Mouse (Mus musculus) midbrain, embryonic 13.5 days (tissue): ENCODE measurements around the gene Rptor. TPM values are rescaled to one million over a fixed set of nuclear protein-coding genes. Genes with fewer than 3 reads are reported as not detected.

Source experiments
- ATAC-seq: fragments of 200-750 bp; cut with Nextera tagmentation; 2 replicates; pipeline ENCODE4 v1.8.0; 2017; ENCODE audit warnings: mild to moderate bottlenecking, moderate TSS enrichment, moderate library complexity
- H3K27ac ChIP-seq: fragments of 300-500 bp; sonication (generic); 2 replicates; pipeline ENCODE4 v1.5.1; 2015; ENCODE audit warnings: inconsistent platforms, mild to moderate bottlenecking, moderate library complexity
- H3K27me3 ChIP-seq: fragments of 300-500 bp; sonication (generic); 2 replicates; pipeline ENCODE4 v1.6.1; 2015; ENCODE audit warnings: mild to moderate bottlenecking, inconsistent platforms
- H3K36me3 ChIP-seq: fragments of 300-500 bp; sonication (generic); 2 replicates; pipeline ENCODE4 v1.6.1; 2015; ENCODE audit warnings: mild to moderate bottlenecking, inconsistent platforms
- H3K4me1 ChIP-seq: fragments of 300-500 bp; sonication (generic); replicated peaks from 2 replicates; pipeline ENCODE4 v1.6.1; 2015; ENCODE audit warnings: inconsistent platforms
- H3K4me2 ChIP-seq: fragments of 300-500 bp; sonication (generic); replicated peaks from 2 replicates; pipeline ENCODE4 v1.6.1; 2015; ENCODE audit warnings: moderate library complexity, mild to moderate bottlenecking, inconsistent platforms
- H3K4me3 ChIP-seq: fragments of 300-500 bp; sonication (generic); replicated peaks from 2 replicates; pipeline ENCODE4 v1.5.1; 2015; ENCODE audit warnings: mild to moderate bottlenecking, inconsistent platforms
- H3K9ac ChIP-seq: fragments of 300-500 bp; sonication (generic); replicated peaks from 2 replicates; pipeline ENCODE4 v1.6.1; 2015; ENCODE audit warnings: mild to moderate bottlenecking, inconsistent platforms
- H3K9me3 ChIP-seq: fragments of 300-500 bp; sonication (generic); 2 replicates; pipeline ENCODE4 v1.6.1; 2016; ENCODE audit warnings: mild to moderate bottlenecking, inconsistent platforms
- WGBS: fragments of 180-500 bp; shearing (Covaris S2); methylation state at CpG from one replicate; pipeline ENCODE4 v1.1.7; 2015; 5-methylcytosine and 5-hydroxymethylcytosine counted together
- polyA plus RNA-seq: library from polyadenylated mRNA; unstranded; fragments of >200 nt; fragmentation: Nextera tagmentation; extraction: Ambion mirVana; gene quantifications from 2 replicates; pipeline ENCODE4 v1.2.1, GENCODE M21; 2015

Gene Rptor
- 9.7 and 11.7 TPM in 2 replicates for polyA plus RNA-seq

- H3K36me3 ChIP-seq, result 0 out of 2 replicates have a peak, but pooled peaks cover 5% of the 10 kb centered on the region
- no peaks in the 10 kb centered on the region for H3K27me3 ChIP-seq
- peak; percentile 99 for ATAC-seq
- H3K4me2 ChIP-seq, result peak within 1 kb of the TSS; percentile 67
- H3K4me3 ChIP-seq, result peak within 1 kb of the TSS; percentile 98
- peak within 1 kb of the TSS; percentile 86 for H3K27ac ChIP-seq
- H3K4me1 ChIP-seq, result peaks cover 17% of the 10 kb centered on the region
- peak within 1 kb of the TSS; percentile 97 for H3K9ac ChIP-seq
- H3K9me3 ChIP-seq, result no peaks in the 10 kb centered on the region
- under 1% methylated on average over 55 of the region's 63 CpGs for WGBS
Observed at GRCm38 (mm10) chr11:119602763-119603526, at the start of gene Rptor. TSS of gene Rptor (plus strand) at chr11:119602905.

GRCm38 (mm10) chr11:119554706-119555105 is 48.0 kb upstream of the Rptor start:
- Histone ChIP-seq H3K9me3 (no peaks in the 10 kb centered on the region), H3K9ac (no peak overlapping the region), H3K36me3 (no peaks in the 10 kb centered on the region), H3K27me3 (peaks cover 72% of the 10 kb centered on the region), H3K4me3 (no peak overlapping the region), H3K27ac (no peak overlapping the region), H3K4me2 (no peak overlapping the region), H3K4me1 (peaks cover 43% of the 10 kb centered on the region)
- 89% methylated on average over 7 of the region's 7 CpGs for WGBS
- no peak for ATAC-seq

GRCm38 (mm10) chr11:119555170-119555569 is 47.5 kb upstream of the Rptor start:
- Histone ChIP-seq H3K36me3 (no peaks in the 10 kb centered on the region), H3K4me3 (no peak overlapping the region), H3K4me2 (no peak overlapping the region), H3K9ac (no peak overlapping the region), H3K9me3 (no peaks in the 10 kb centered on the region), H3K27ac (no peak overlapping the region), H3K27me3 (peaks cover 67% of the 10 kb centered on the region), H3K4me1 (peaks cover 47% of the 10 kb centered on the region)
- no peak for ATAC-seq
- WGBS, result 87% methylated on average over 7 of the region's 7 CpGs

- peak overlapping the region; percentile 96 for H3K27ac ChIP-seq
- 7% methylated on average over 16 of the region's 17 CpGs for WGBS
- H3K27me3 ChIP-seq, result peaks cover 56% of the 10 kb centered on the region
- peaks cover 45% of the 10 kb centered on the region for H3K4me1 ChIP-seq
- no peaks in the 10 kb centered on the region for H3K36me3 ChIP-seq
- peak overlapping the region; percentile 44 for H3K9ac ChIP-seq
- no peaks in the 10 kb centered on the region for H3K9me3 ChIP-seq
- H3K4me3 ChIP-seq, result no peak overlapping the region
- ATAC-seq, result peak; percentile 71
- peak overlapping the region; percentile 40 for H3K4me2 ChIP-seq
Observed at GRCm38 (mm10) chr11:119557940-119558869, 44.5 kb upstream of the Rptor start.

- peak overlapping the region; percentile 44 for H3K9ac ChIP-seq
- peak; percentile 84 for ATAC-seq
- H3K27ac ChIP-seq, result peak overlapping the region; percentile 96
- no peak overlapping the region for H3K4me3 ChIP-seq
- H3K9me3 ChIP-seq, result no peaks in the 10 kb centered on the region
- peak overlapping the region; percentile 40 for H3K4me2 ChIP-seq
- peaks cover 53% of the 10 kb centered on the region for H3K4me1 ChIP-seq
- no peaks in the 10 kb centered on the region for H3K36me3 ChIP-seq
- H3K27me3 ChIP-seq, result peaks cover 56% of the 10 kb centered on the region
- WGBS, result 0% methylated on average over 9 of the region's 9 CpGs
Observed at GRCm38 (mm10) chr11:119558870-119559610, 43.7 kb upstream of the Rptor start.

- Histone ChIP-seq H3K4me3 (no peak overlapping the region), H3K9ac (no peak overlapping the region), H3K4me2 (no peak overlapping the region), H3K36me3 (no peaks in the 10 kb centered on the region), H3K9me3 (no peaks in the 10 kb centered on the region), H3K4me1 (peaks cover 65% of the 10 kb centered on the region), H3K27me3 (peaks cover 39% of the 10 kb centered on the region), H3K27ac (no peak overlapping the region)
- WGBS, result 31% methylated on average over 6 of the region's 6 CpGs
- no peak for ATAC-seq
Observed at GRCm38 (mm10) chr11:119562286-119562685, 40.4 kb upstream of the Rptor start.

- H3K4me1 ChIP-seq, result peaks cover 57% of the 10 kb centered on the region
- peaks cover 38% of the 10 kb centered on the region for H3K27me3 ChIP-seq
- no peak overlapping the region for H3K4me3 ChIP-seq
- 75% methylated on average over 9 of the region's 9 CpGs for WGBS
- H3K27ac ChIP-seq, result no peak overlapping the region
- no peaks in the 10 kb centered on the region for H3K36me3 ChIP-seq
- no peak overlapping the region for H3K4me2 ChIP-seq
- ATAC-seq, result no peak
- H3K9ac ChIP-seq, result no peak overlapping the region; the same call in 1 of the 2 replicates
- H3K9me3 ChIP-seq, result no peaks in the 10 kb centered on the region
Observed at GRCm38 (mm10) chr11:119563166-119563565, 39.5 kb upstream of the Rptor start.

- no peaks in the 10 kb centered on the region for H3K36me3 ChIP-seq
- no peak overlapping the region for H3K4me2 ChIP-seq
- no peak for ATAC-seq
- H3K9me3 ChIP-seq, result no peaks in the 10 kb centered on the region
- peaks cover 38% of the 10 kb centered on the region for H3K27me3 ChIP-seq
- H3K27ac ChIP-seq, result no peak overlapping the region; the same call in 1 of the 2 replicates
- 87% methylated on average over 10 of the region's 10 CpGs for WGBS
- H3K4me1 ChIP-seq, result peaks cover 44% of the 10 kb centered on the region
- H3K9ac ChIP-seq, result no peak overlapping the region
- no peak overlapping the region for H3K4me3 ChIP-seq
Observed at GRCm38 (mm10) chr11:119564383-119564782, 38.3 kb upstream of the Rptor start.

GRCm38 (mm10) chr11:119565021-119565420 is 37.7 kb upstream of the Rptor start:
- Histone ChIP-seq H3K4me3 (no peak overlapping the region), H3K36me3 (no peaks in the 10 kb centered on the region), H3K27me3 (peaks cover 38% of the 10 kb centered on the region), H3K27ac (peak overlapping the region; percentile 64), H3K9ac (no peak overlapping the region), H3K4me1 (peaks cover 38% of the 10 kb centered on the region), H3K4me2 (no peak overlapping the region), H3K9me3 (no peaks in the 10 kb centered on the region)
- 0 out of 2 replicates have a peak, but pooled peaks have one; percentile 38 for ATAC-seq
- WGBS, result 63% methylated on average over 7 of the region's 7 CpGs

GRCm38 (mm10) chr11:119565684-119566083 is 37.0 kb upstream of the Rptor start:
- Histone ChIP-seq H3K4me2 (no peak overlapping the region), H3K27me3 (peaks cover 35% of the 10 kb centered on the region), H3K36me3 (no peaks in the 10 kb centered on the region), H3K4me1 (peaks cover 36% of the 10 kb centered on the region), H3K9ac (no peak overlapping the region), H3K4me3 (no peak overlapping the region), H3K9me3 (no peaks in the 10 kb centered on the region), H3K27ac (peak overlapping the region; percentile 64)
- WGBS, result 30% methylated on average over 10 of the region's 10 CpGs
- ATAC-seq, result peak; percentile 70

- Histone ChIP-seq H3K9ac (no peak overlapping the region), H3K36me3 (no peaks in the 10 kb centered on the region), H3K27ac (no peak overlapping the region), H3K4me1 (peaks cover 36% of the 10 kb centered on the region), H3K4me3 (no peak overlapping the region), H3K4me2 (no peak overlapping the region), H3K9me3 (no peaks in the 10 kb centered on the region), H3K27me3 (peaks cover 30% of the 10 kb centered on the region)
- WGBS, result 61% methylated on average over 5 of the region's 5 CpGs
- ATAC-seq, result no peak
Observed at GRCm38 (mm10) chr11:119566188-119566587, 36.5 kb upstream of the Rptor start.
